Mouse (Mus musculus) right cerebral cortex, adult 18-20 months (tissue): Measurements from ENCODE around the gene Tvp23b.

ENCODE experiments used
- DNase-seq: peaks from one replicate; pipeline ENCODE4 v3.0.0; 2022; ENCODE audit warnings: mixed read lengths

Tvp23b gene

GRCm38 (mm10) chr11:62949548-62949947 lies 70.3 kb downstream of the Tvp23b start:
- DNase-seq = no peak

DNA sequence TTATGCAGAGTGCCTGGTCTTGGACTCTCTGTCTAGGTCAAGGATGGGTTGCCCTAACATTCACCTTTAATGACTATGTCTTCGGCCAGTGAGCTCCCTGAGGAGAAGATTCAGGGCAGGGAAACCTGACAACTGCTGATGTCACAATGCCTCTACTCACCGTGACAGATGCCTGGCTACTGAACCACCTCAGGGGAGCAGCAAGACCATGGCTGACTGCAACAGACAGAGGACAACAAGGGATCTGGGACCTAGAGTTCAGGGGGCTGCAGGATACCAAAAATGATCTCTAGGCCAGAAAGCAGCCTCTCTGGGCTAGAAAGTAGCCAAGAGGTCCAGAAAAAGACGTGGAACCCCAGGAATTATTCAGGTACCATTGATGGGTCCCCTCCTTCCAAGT lies 71.8 kb downstream of the Tvp23b start, which contains the start of gene Cdrt4:
Gene Cdrt4 (plus strand): TSS at position 182 of the 400 bp plus-strand sequence.
- no peak for DNase-seq

DNA sequence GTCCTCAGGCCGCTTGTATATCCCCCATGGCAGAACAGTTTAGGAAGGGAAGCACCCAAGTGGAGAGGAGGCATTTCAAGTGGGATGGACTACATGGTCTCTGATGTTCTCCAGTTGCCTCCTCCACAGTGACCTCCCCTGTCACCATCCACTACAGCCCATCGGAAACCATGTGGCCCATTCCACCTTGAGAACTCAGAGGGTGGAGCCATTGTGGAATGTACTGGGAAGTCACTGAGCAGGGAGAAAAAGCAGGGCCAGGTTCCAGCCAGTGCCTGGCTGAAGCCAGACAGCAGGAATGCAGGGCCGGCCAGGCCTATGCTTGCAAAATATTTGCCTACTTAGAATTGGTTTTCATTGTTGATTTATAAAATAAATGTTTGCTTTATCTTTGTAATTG lies 75.5 kb downstream of the Tvp23b start:
- no peak for DNase-seq

DNA sequence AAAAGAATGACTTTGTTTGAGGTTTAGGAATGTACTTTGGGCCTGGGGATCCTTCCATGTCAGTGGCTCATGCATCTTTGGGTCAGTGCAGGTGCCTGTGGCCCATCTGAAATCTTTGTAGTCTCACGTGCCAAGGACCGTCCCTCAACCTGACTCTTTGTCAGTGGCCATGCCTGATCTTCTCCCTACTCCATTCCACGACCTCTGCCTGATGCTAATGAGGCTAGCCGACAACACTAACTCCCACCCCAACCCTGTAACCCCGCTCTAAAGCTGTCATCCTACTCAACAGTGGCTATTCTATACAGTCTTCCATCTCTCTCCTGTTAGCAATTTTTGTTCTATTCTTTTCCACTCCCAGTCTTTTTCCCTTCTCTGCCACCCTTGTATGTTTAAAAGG lies 75.9 kb downstream of the Tvp23b start:
- DNase-seq = no peak

DNA sequence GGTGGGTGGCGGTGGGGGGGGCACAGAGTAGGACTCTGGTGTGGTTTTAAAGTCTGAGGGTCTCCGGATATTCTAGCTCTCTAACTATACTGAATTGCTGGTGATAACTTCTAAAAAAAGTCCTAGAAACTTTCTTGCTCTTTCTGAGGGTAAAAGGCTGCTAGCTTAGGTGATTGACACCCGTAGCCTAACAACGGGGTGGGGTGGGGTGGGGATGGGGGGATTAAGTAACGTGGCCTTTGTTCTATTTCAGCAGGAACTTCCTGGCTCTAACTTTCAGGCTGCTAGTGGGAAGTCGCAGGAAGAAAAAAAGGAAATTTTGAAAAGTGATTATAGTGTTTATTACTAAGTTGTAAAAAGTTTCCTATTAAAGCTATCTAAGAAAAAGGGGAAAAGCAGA lies 76.5 kb downstream of the Tvp23b start:
- no peak for DNase-seq

DNA sequence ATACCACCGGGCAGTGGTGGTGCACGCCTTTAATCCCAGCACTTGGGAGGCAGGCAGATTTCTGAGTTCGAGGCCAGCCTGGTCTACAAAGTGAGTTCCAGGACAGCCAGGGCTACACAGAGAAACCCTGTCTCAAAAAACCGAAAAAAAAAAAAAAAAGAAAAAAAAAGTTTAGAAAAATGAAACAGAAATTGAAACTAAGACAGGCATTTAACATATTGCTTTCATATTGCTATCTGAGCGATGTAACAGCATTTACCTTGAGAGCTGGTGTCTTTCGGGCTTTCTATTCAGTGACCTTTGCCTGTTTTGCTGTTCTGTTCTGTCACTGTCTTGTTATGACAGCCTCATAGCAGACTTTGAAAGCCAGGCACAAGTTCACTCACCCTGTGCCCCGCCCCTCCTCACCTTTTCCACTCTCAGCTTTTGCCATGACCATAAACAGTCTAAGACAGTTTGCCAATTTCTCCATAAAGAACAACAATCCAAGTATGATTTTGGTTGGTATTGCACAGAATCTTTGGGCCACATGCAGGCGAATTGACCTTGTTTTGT lies 78.4 kb downstream of the Tvp23b start:
- no peak for DNase-seq

- DNase-seq = no peak
Measured at GRCm38 (mm10) chr11:62963292-62963691, 84.0 kb downstream of the Tvp23b start.

GRCm38 (mm10) chr11:62966424-62966764 lies 87.1 kb downstream of the Tvp23b start:
- no peak for DNase-seq
